Mouse (Mus musculus) neutrophil, adult 5-6 weeks (primary cell): ENCODE measurements around the gene Tuba8. TPM values are rescaled to one million over a fixed set of nuclear protein-coding genes. Genes with fewer than 3 reads are reported as not detected.

Source experiments
- ATAC-seq: fragments of 151-379, 151-347 bp; 2 replicates; pipeline ENCODE4 v1.8.0; 2017; ENCODE audit warnings: mild to moderate bottlenecking, moderate TSS enrichment; ENCODE audit not compliant: insufficient number of reproducible peaks, poor library complexity, low FRiP score, severe bottlenecking; ENCODE audit errors: extremely low read depth
- total RNA-seq: library from RNA; stranded (forward); fragments of 200-1000 nt; gene quantifications from 2 replicates; pipeline ENCODE4 v1.2.3, GENCODE M21; 2017

The Tuba8 gene
- total RNA-seq, 1 experiment from 2014 or later: 1.7 TPM

DNA sequence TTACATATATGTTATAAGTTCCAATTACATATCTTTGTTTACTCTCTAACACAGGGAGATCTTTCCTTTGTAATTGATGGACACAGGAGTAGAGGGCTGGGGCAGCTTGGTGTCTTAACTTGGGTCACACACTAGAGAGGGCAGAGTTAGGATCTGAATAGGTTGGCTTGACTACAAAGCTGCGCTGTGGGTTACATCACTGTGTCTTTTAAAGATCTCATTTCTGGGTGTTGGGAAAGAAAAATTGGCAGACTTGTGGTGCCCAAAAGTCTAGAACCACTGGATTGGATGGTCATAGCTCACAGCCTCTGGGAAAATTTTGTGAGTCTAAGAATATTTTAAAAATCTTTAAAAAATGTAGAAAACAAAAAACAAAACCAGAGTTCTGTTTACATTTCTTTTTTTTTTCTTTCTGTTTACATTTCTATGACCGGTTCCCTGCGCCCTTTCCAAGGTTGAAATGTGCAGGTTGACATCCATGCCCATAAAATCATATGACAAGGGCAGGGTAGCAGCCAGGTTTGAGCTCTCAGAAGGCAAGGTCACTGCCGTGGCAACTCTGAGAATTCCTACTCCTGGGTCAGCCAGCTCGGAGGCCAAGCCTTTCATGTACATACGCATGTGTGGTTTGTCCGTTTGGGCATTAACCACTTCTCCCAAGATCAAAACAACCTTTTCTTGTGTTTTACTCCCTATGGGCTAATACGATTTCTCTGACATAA lies 11.5 kb downstream of the Tuba8 start:
- no peak for ATAC-seq

DNA sequence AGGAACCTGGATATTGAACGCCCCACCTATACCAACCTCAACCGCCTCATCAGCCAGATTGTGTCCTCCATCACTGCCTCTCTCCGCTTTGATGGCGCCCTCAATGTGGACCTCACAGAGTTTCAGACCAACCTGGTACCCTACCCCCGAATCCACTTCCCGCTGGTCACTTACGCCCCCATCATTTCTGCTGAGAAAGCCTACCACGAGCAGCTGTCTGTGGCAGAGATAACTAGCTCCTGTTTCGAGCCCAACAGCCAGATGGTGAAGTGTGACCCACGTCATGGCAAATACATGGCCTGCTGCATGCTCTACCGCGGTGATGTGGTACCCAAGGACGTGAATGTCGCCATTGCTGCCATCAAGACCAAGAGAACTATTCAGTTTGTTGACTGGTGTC lies 12.5 kb downstream of the Tuba8 start:
- ATAC-seq: no peak

DNA sequence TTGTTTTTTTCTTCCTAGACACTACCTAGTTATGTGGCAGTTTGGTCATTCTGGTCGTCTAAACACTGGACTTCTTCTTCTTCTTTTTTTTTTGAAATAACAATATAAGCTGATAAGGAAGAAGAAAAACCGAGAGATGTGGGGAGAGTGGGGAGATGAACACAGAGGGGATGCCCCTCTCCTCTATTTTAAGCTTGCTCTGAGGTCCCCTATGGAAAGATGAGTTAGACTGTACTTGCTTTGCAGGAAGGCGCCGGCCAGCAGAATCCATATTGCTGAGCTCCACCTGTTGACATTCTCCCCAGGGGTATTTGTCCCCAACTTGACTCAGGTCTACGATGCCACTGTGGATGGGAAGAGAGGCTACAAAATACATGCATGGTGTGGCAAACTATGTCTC lies 13.6 kb downstream of the Tuba8 start:
- no peak for ATAC-seq

DNA sequence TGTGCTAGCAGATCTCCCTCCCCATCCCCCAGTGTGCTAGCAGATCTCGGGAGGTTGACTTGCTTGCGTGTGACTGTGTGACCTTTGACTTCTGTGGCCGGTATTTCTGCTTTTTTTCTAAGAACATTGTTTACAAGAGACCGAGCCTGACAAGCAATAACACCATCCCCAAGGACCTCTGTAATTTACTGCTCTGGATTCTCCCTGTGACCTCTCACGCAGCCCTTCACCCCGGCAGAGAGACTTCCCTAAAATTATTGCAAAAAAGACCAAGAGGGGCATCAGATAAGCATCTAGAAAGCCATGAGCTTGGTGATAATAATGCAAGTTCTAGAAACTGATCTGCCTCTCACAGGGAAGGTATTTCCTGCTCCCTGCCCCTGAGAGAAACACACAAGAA lies 14.5 kb downstream of the Tuba8 start:
- no peak for ATAC-seq

DNA sequence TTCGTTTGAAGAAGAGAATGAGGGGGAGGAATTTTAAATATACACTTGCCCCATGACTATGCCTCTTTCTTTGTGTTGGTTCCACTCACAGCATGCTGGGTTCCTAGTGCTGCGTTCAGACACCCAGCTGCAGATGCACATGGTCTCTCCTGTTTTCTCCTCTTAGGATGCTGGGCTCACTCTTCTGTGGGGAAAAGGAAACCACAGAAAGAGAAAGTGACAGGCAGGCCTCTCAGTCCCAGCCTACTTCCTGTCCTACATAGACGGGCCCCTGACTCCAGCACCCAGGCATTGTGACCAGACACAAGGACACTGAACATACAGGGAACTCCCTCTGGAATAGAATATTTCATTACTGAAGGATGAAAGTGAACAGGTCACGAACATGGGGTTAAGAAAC lies 15.5 kb downstream of the Tuba8 start:
- peak; percentile 21; the same call in 1 of the 2 replicates for ATAC-seq

DNA sequence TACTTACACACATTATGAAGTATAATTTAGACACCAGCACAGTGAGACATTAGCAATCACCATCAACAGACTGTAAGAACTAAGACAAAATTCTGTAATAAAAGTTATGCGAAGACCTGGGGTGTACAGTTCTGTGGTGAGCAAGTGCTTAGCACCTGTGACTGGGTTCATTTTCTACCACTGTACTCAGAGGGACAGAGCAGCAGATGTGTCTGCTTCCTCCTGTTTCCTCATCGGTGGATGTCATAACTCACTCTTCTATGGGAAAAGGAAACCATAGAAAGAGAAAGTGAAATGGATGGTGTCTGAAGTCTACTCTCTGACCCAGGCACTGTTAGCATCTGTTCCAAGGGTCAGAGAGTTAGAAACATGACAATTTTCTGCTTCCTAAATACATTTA lies 16.2 kb downstream of the Tuba8 start:
- peak; percentile 50; the same call in 1 of the 2 replicates for ATAC-seq

DNA sequence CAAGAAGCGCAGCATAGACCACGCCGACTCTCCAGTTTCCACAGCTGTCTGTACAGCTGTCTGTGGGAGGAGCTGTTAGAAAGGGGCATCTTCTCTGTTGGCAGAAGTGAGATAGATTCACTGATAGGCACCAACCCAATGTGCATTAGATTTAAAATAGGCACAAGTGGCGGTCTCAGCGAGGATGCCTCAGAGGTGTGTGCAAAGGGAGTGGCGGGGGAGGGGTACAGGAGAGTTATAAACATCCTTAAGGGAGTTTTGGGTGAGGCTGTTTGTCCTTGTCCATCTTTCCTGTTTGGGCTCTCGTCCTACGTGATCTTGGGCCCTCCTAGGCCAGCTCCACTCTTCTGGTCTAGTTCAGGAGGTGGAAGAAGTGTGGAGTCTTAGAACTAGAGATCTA lies 17.9 kb downstream of the Tuba8 start:
- no peak for ATAC-seq

DNA sequence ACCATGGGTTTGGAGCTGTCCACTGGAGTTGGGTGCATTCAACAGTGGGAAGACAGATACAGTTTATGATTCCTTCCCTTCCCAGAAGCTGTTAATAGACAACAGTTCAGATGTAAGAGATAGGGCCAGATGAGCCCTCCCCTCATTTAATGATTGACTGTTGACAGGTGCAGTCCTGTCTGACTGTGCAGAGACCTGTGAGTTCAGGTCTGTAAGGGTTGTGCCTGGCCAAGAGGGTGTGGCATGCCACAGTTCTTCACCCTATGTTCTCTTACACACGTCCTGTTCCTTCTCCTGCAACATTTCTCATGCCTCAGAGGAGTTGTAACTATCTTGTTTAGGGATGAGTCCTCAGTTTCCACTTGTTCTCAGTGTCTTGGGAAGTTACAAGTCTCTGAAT lies 22.2 kb downstream of the Tuba8 start:
- no peak for ATAC-seq

DNA sequence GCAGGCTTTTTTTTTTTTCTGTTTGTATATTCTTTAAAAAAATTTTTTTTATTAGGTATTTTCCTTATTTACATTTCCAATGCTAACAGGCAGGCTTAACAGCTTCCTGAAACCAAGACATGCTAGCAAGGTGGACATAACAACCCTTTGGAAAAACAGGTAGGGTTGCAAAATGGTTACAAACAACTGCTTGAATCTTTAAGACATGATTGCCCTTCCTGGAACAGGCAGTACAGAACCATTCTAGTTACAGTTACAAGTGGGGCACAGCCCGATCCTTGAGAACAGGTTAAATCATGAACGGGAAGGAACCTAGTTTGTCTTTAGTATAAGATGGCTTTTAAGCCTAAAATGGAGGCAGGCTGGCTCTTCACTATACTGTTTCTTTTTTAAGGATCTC lies 25.9 kb downstream of the Tuba8 start:
- no peak for ATAC-seq

DNA sequence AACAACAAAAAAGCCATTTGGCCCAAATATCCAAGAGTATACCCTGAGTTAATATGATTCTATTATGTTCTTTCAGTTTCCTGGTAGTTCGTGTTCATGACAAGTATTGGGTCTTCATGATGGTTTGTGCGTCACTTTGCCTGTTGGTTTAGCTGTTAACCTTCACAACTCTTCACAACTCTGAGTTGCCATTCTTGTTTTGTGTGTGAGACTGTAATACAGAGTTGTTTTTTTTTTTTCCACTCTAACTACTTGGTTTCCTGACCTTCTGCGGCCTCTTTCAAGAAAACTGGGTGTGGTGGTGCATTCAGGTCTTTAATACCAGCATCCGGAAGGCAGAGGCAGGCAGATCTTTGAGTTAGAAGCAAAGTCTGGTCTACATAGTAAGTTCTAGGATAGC lies 27.7 kb downstream of the Tuba8 start:
- no peak for ATAC-seq

DNA sequence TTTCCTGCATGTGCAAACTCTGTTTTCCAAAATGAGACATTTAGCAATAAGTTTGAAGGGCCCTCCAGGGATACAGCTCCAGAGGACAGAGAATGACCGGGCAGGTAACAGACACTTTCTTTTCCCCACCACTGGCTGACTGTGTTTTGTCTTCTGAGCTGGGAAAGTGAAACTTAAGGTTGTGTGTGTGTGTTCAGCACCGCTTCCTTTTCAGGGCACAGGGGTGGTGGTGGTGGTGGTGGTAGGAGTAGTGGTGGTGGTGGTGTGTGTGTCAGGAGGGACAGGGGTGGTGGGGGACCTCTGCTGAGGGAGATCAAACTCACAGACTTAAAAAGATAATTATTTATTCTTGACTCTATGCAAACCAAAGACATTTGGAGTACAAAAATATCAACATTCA lies 31.3 kb downstream of the Tuba8 start:
- ATAC-seq: no peak

DNA sequence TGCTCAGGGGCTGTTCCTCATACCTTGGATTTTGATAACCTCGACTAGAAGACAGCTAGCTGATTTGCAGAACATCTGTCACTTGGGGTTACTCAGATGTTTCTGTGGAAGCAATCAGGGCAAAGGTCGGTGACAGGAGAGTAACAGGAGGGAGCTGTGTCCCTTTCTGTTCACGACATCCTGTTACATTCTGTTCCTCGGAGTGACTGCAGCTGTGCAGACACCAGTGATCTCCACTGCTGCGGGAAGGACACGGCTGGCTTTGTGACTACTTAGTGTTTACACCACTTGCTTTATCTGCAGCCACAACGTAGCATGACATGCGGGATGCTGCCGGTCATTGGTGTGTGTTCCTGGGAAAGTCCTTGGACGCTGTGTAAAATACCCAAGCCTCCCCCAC lies 32.7 kb downstream of the Tuba8 start:
- ATAC-seq: no peak

DNA sequence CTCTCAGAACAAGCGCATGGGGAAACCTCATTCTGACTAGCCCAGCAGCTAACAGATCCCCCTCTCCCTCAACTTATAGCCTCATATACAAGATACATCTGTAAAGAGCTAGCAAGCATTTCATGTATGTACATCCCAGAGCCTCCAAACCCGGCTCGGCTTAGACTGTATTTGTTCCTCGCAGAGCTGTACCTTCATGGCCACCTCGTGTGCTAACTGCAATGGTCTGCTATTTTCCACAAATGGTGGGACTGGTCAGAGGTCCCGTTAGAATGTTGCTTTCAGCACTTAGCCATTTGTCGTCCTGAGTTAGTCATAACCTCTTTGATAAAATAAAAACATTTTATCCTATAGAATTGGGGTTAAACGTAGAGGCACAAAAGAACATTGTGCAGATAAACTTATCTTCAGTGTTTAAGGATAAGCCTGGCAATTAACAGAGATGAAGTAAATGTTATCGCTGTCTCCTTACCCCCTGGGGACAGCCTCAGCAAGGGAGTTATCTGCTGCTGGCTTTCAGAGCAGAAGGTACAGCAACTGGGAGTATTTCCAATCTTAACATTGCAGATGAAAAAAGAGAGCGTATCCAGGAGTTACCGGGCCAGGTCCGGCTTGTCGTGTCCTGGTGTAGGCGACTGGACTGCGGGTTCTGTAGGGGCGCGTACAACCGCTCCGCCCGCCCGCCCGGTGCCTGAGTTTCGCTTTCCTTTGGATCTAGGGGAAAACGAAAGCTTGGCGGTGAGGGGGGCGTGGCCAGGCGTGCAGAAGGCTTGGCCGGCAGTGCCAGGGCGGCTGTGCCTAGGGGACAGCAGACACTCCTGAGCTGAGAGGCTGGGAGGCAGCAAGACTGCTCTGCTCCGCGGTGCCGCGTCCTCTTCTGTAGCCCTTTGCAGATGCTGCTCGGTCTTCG lies 34.9 kb downstream of the Tuba8 start, which contains the start of gene Usp18:
Gene Usp18 (plus strand): TSS at position 780 of the 910 bp plus-strand sequence.
- ATAC-seq: peak; percentile 91

DNA sequence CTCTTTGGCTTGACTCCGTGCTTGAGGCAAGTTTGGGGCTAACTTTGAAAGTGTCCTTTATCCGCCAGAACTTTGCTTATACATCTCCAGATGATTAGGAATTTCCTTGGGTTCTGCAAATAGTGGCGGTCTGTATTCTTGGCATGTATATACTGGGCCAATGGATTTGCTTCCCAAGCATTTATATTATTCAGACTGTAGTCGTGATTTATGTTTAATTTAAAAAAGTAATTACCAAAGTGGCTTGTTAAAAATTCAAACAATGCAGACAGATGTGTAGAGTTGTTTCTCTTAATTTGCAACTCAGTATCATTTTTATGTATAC lies 35.5 kb downstream of the Tuba8 start:
- ATAC-seq: no peak

DNA sequence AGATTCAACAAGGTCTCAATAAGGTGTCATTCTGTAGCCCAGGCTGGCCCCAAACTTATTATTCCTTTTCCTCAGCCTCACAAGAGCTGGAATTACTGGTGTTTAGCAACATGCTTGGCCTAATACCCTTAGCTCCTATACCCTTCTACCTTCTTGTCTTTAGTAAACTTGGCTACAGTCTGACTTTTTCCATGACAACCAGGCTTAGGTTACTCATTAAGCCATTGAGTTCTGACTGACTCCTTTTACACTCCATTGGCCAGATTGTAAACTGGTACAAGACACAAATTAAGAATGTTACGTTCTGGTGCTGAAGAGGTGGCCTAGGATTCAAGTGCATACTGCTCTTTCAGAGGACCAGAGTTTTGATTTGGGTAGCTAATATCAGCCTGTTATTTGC lies 39.9 kb downstream of the Tuba8 start:
- ATAC-seq: no peak

DNA sequence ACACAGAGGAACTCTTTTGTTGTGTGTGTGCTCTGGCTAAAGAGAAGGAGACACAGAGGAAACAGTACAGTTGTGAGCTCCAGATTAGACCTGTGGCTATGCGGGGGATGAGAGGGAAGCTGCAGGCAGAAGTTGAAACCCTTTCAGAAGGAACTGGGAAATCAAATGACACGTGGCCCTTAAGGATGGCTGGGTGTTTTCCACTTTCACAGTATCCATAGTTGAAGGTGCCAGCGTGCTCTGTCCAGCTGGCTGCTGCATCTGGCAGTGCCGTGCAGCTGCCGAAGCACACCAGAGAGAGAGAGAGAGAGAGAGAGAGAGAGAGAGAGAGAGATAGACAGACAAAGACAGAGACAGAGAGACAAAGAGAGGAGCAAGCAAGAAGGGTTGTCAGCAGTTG lies 40.8 kb downstream of the Tuba8 start:
- no peak for ATAC-seq

DNA sequence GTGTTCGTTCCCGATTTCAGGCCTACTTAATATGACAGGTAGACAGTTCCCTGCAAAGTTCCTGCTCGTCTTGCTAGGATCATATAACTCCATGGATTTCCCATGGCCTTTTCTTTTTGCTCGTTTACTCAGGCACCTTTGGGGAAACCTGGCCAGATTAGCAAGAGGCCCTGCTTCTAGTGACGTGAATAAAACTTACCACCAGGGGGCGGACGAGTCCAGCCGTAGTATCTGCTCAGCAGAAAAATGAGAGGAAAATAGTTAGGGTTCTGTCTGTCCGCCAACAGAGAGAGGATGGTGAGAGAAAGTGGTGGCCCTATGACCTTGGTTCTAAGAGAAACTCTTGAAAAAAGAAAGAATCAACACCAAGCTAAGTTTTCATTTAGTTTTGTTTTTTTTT lies 50.1 kb downstream of the Tuba8 start:
- peak; percentile 77 for ATAC-seq

DNA sequence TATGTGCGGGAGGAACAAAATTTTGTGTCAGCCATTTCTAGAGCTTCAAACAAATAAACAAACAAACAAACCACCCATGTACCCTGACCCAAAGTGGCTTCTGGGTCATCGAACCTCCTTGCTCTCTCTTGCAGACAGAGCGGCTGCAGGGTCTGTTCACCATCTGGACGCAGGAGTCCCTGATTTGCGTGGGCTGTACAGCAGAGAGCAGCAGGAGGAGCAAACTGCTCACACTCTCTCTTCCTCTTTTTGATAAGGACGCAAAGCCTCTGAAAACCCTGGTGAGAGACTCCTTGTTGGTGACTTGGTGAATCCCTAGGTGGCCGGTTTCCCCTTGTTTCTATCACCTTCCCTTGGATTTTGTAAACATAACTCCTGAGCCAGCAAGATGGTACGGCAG lies 50.7 kb downstream of the Tuba8 start:
- ATAC-seq: no peak

DNA sequence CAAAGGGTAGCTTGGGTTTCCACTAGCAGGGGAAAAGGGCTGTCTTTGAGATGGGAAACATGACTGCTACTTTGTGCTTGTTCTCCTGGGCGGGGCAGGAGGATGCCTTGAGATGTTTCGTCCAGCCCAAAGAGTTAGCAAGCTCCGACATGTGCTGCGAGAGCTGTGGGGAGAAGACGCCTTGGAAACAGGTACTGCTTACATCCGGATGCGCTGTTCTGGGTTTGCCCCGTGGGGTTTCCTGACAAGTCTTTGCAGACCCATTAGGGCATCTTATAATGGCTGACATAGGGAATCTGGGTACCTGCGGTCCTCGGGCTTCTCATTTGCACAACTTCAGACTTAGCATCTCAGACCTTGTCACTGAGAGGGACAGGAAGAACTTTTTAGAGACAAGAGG lies 51.5 kb downstream of the Tuba8 start:
- no peak for ATAC-seq

DNA sequence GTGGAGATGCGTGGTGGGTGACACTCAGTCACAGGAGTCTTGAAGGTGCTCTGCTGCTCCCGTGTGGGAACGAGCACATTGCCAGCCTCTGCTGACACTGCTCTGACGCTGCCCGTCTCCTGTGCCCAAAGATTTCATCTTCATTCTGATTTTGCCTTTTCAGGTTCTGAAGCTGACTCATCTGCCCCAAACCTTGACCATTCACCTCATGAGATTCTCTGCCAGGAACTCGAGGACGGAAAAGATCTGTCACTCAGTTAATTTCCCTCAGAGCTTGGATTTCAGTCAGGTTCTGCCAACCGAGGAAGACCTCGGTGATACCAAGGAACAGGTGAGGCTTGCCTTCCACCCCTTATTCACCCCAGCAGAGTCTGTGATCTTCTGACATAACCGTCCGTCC lies 52.0 kb downstream of the Tuba8 start:
- no peak for ATAC-seq
